Mouse (Mus musculus) 416B (cell line): ENCODE results near the gene Sp9.

Experiments used
- DNase-seq: peaks from one replicate; pipeline ENCODE4 v3.0.0; 2011; ENCODE audit warnings: low read depth

Sp9 gene

DNA sequence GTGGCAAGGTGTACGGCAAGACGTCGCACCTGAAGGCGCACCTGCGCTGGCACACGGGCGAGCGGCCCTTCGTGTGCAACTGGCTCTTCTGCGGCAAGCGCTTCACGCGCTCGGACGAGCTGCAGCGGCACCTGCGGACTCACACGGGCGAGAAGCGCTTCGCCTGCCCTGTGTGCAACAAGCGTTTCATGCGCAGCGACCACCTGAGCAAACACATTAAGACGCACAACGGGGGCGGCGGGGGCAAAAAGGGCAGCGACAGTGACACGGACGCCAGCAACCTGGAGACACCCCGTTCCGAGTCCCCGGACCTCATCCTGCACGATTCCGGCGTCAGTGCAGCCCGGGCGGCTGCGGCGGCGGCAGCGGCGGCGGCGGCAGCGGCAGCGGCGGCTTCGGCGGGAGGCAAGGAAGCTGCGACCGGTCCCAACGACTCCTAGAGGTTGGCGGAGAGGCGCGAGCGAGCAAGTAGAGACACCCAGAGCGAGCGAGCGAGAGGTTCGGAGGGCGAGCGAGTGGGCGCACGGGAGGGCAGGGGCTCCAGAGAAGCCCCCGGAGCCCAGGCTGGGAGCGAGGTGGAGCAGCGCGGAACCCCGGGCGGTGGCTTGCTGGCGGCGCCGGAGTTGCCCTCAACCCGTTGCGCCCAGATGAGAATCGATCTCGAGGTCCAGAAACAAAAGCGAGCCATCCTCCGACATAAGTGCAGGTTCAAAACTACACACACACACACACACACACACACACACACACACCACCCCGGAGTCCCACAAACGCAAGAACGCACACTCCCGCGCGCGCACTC is 2.6 kb downstream of the Sp9 start:
- no peak for DNase-seq

DNA sequence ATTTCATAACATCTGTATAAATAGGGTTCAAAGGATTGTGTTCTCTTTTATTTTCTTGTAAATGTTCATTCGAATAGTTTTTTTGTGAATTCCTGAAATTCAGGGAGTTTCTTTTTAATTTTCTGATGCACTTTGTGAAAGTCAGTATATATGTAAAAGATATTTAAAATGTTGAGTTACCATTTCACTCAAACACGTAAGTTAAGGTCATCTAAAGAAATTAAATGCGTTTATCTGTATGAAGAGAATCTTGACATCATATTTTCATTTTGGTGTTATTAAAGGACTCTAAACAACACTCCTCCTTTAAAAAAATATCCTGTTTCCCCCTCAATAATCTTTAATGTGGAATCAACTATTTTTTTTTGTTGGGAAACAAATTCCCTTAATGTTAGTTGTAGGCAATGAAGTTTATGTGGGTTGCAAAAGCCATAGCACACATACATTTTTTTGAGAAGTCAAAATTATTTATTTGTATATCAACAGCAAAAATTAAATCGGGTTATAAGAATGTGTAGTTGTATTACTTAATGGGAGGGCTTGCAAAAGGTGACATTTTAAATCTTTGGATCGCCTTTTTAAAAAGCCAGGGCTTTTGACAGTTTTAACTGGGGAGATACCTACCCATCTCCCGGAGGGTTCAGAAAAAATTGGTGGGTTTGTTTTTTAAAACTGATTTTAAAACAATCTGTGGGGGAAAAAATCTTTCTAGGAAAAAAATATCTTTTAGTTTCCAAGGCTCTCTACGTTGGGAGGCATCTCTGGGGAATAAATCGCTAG is 3.7 kb downstream of the Sp9 start:
- no peak for DNase-seq

DNA sequence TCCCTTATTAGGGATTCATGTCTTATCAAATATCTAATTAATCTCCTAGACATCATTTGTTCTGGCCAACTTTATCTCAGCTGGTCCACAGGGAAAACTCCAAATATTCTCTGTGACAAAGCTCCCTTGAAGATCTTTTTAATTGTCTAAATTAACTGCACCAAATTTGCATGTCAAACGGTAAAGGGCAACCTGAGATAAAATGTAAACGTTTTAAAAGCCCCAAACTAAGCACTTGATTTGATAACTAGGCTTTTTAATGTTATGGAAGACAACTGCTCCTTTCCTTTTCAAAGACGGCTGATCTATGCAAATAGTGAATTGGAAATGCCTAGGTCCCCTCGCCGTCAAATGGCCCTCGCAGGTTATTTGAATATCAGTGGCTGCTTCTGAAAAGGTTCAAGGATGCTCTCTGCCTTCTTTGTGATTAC is 4.4 kb downstream of the Sp9 start:
- DNase-seq = no peak

DNA sequence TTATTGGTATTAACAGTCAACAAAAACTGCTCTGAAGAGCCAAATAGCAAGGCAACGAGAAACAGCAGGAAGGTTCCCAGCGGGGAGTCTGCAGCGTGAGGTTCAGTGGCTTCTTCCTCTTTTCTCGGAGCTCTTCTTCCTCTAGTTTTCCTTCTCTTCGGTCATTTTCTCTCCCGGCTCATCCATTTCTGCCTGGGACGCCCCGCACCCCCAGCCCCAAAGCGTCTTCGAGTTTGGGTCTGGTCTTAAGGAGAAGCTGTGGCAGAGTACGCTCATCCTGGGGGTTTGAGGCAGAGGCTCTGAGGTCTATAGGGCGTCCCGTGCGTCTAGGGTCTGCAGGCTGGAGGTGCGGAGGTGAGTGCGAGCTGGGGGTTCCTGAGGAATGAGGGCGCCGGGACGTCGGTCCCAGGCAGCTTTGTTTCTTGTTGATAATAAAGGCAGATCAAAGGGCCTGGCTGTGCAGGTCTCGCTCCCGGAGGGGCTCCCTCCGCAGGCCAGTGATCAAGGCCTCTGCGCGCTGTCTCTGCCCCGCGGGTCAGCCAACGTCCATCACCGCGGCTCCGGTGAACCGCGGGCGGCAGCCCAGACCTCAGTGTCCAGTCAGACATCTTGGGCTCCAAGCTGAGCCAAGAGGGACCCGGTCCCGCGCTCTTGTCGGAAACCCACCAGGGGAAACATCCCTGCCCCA is 5.4 kb downstream of the Sp9 start:
- DNase-seq = peak; percentile 37

DNA sequence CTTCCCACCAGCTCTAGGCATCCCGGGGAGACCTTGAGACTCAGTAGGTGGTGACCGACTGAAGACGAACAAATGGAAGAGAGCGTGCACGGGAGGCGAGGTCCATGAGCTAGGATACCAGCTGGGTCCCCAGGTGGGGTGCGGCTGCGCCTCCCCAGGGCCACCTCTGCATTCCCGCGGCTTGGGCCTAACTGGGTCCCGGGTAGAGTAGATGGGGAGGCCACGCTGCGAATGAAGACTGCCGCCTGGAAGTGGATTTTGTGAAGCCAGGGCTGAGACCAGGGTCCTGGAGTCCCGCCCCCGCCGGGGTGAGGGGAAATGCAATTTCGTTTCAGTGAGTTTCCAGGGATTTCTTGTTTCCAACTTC is 6.0 kb downstream of the Sp9 start:
- no peak for DNase-seq

DNA sequence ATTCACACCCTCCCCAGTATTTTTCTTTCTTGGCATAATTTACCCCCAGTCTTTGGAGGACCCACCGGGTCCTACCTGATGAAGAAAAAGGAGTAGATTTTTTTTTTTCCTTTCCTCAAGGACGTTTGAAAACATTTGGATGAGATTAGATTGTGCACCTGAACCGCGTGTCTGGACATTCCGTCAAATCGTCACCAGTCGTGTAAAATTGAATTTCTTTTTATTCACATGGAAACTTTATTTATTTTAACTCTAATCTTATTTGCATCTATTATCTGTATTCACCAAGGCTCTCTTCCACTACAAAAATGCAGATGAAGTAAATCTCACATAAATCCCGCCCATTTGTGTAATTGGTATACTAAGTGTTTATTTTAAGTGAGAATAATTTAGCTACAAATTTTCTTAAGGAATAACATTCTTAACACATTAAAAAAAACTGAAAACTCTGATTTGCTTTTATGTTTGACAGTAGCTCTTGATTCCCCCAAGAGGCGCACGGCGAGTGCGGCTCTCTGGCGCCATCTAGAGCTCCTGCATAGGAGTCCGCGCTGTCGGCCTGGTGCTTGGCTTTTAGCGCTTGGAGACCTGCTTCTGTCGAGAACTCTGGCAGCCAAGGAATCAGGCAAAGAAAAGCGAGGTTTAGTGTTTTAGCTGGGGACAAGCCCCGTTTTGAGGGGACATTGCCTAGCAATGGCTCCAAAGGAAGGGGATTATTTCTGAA is 6.6 kb downstream of the Sp9 start:
- DNase-seq = peak; percentile 84

DNA sequence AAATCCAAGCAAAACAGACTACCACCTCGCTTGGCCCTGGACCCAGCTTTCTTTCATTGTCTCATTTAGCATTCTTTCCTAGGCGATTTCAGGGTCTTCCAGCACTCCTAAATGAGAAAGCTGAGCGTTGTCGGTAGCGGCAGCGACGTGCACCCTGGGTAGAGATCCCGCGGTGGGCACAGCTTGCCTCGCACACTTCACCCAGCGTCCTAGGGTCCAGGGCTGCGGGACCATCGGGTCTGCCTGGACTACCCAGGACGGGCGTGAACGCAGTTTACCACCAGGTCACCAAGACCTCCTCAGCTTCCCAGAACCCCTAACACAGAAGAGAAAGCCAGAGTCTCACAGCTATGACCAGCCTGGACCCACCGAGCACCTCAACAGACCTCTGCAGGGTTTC is 7.1 kb downstream of the Sp9 start:
- DNase-seq = no peak

DNA sequence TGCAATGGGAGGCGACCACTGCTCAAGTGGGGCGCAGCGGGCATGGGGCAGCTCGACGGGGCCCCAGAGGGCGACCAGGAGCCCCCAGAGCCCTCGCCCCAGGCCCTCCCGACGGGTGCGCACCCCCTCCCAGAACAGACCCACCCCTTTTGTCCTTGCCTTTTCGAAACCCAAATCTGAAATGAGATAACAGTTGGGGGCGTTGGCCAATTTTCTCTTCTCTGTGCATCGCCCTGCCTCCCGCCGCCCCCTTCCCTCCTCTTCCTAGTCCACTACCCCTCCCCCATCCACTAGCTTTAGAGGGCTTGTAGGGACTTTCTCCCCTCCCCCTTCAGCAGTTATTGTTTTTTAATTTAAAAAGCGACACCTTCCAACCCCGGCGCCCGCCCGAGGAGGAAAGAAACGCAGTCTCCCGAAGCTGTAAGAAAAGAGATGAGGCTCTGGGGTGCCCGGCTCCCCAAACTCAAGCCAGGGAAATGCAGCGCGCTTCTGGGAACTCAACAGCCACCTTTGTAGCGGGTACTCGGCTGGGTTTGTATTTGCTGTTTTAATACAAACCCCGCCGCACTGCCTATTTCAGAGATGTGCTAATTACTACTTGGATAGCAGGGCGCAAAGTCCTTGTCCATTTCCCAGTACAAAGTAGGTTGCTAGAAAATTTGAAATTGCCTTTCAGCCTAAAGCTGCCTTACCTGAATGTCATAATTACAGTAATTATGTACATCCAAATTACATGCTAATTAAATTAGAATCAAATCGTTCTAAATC is 7.7 kb downstream of the Sp9 start:
- no peak for DNase-seq

DNA sequence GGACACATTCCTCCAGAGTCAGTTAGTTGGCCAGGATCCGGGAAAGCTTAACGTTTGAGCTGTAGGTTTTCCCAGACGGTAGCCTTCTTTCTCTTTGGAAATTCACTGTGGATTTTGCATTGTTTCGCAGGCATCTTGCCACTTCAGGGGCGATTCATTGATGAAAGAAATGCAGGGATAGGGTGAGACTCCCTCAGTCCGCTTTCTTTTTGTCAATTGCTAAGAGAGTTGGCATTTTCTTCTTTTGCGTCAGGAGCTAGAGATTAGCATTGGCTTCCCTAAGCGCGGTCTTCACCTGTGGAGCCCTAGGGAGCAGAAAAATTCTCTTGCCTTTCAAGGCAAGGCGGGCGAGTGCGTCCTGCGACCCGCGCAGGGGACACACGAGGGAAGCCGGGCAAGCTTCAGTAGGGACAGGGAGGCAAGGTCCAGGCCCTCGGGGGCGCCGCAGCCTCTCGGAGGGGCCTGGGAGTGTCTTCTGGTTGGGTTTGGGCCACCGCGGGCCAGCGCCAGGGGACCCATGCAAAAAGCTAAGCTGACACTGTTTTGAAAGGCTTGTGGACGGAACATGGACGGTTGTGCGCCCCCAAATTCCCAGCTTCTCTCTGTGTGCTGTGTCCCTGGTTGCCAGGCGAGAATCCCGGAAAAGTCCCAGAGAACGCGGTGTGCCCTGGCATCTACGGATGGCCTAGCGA is 8.8 kb downstream of the Sp9 start:
- no peak for DNase-seq

DNA sequence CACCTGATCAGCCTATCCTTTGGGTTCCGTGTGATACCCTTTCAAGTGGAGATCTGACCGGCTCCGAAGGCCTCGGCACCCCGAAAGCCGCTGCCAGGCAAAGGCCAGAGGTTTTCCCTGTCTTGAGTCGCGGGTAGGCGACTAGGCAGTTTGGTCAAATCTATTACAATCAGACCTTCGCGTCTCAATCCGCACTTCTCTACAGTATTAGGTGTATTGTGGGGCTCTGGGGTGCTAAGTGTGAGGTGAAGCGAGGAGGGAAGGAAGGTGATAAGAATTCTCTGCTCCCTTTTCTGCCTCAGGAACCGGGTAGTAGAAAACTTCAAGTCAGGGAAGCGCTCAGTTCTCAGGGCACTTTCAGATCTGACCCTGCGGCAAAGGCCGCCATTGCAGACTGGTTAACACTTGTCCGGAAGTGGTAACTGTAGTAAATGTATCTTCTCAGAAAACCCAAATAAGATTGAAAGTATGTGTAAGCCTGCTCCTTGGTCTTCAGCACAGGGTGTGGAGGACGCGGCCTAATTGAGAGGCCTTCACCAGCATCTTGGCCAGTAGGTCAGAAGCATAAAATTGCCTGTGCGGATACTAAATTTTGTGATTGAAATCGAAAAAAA is 9.4 kb downstream of the Sp9 start:
- DNase-seq = no peak

DNA sequence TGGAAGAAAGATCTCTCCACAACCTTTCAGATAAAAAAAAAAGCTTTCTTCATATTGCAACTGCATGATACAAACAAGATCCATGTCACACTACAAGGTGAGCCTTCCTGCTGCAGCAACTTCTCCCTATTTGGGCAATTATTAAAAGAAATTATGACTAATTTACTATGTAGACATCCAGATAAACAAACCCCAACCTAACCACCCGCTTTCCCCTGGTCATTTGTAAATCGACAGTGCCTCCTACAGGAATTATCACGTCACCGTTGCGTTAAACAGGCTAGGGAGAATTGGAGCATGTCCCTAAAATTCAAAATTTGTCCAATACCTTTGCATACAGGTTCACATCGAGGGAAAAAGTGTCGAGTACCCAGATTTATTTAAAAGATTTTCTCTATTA is 10.0 kb downstream of the Sp9 start:
- DNase-seq = peak; percentile 62

DNA sequence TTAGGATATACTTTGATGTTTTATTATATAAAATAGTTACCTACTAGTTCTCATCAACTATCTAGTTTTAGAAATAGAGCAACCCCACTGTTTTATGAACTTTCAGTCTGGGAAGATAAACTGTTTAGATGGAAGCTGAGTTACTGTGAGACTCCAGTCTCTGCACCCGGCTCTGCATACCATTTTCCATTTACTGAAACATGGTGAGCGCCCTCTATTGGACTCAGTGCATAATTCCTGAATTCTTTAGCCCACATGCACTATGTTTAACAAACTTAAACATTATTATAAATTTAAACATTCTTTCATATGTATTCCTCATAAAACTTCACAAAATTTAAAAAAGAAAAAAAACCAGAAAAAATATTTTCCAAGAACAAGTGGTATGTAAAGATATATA is 13.9 kb downstream of the Sp9 start:
- DNase-seq = peak; percentile 65

DNA sequence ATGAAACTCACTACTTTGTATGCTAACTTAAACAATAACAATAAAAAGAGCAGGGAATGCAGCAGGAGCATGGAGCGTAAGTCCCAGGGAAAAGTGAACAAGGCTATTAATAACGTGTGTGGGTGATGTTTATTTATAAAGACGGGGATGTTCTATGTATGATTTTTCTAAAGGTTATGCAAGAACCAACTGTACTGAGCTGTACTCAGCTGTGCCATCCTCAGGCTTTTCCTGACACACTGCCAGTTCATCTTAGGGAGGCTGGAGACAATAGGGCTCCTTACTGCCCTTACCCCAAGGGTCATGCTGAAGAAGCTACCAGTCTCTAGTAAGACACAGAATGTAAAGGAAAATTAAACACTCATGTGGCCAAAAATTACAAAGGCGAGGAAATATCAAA is 19.4 kb downstream of the Sp9 start:
- DNase-seq = no peak

DNA sequence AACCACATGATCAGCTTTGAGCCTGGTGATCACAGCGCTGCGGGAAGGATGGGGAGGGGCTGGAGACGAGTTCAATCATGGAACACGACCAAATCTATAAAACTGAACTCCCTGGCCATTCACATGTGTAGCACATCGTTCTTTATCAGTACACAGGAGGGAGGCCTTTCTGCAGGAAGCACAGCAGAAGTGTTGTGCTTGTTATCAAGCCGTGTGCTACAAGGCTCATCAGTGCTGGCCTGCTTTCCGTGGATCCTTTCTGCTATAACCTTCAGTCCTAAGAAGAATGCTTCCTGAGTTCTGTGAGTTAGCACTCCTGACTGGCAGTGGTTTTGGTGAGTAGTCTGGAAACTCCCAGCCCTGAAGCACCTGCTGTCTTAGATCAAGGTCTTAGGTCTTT is 23.3 kb downstream of the Sp9 start:
- DNase-seq = no peak

DNA sequence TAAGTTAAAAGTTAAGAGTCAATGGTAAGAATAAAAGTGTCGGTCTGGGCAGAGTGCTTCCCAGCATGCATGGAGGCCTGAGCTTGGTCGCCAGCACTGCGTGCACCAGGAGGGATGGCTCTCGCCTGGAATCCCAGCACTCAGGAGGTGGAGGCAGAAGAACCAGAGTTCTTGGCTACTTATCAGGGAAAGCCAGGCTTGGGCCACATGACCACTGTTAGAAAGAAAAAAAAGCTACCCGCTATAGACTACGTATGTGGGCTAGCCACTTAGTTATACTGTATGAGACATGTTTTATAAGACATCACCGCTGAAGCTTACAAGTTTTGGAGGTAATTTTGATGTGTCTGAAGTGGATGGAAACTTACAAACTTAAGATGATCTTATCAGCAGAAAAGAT is 26.4 kb downstream of the Sp9 start:
- no peak for DNase-seq

DNA sequence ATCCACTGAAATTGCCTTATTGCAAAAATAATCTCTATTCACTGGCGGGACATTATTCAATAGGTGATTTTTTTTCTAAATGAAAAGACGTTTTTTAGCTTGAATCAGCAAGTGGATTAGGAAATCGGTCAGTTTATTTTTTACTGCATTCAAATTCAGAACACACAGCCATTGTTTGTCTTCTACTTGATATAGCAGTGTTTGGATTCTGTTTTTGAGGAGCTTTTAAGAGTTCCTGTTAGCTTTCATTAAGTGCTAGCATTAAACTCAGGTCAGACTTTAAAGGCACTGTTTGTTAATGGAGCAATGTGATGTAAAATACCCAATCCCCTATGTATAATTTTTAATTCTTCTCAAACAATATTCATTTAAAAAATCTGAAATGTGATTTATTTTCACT is 27.1 kb downstream of the Sp9 start:
- no peak for DNase-seq

DNA sequence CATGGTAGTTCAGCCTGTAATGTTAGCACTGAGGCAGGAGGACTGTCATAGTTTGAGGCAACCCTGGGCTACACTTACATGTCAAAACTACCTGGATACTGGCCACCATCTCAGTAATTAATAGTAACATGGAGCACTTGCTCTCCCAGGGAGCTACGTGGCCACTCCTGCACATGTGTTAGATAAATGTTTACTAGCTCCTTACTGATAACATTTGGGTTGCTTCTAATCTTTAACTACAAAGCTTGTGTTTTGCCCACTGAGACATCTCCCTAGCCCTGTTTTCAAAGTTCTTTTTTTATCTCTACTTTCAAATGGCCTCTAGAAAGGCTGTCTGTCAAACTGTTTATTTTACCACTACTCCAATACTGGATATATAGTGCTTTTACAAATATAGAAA is 30.3 kb downstream of the Sp9 start:
- DNase-seq = no peak

DNA sequence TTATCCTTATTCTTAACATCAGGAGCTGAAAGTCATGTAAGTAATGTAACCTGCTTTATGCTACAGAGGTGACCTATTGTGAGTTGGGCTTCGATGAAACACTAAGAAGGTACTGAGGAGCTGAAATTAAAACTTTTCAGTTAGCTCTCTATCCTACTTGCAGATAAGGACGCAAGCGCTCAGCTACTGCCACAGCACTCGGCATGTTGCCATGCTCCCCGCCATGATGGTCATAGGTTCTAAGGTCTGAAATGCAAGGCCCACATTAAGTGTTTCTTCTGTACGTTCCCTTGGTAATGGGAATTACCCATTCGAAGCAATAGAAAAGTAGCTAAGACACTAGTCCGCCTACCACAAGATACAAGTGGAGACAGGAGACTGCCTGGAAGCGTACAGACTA is 31.0 kb downstream of the Sp9 start:
- no peak for DNase-seq

DNA sequence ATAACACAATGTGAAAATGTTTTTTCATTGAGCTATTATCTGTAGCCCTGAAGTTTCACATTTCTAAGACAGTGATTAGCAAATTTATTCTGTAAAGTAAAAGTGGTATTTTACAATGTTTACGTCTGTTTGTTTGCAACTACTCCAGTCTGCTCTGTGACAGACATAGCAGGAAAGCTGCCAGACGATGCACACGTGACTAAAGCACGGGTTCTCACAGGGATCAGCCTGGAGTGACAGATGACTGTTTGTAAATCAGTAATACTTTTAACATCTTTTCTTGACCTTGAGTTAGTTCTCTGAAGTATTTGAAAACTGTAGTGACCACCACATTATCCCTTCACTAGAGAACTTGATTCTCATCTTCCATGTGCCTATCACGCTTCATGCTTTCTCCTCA is 32.8 kb downstream of the Sp9 start:
- DNase-seq = no peak

DNA sequence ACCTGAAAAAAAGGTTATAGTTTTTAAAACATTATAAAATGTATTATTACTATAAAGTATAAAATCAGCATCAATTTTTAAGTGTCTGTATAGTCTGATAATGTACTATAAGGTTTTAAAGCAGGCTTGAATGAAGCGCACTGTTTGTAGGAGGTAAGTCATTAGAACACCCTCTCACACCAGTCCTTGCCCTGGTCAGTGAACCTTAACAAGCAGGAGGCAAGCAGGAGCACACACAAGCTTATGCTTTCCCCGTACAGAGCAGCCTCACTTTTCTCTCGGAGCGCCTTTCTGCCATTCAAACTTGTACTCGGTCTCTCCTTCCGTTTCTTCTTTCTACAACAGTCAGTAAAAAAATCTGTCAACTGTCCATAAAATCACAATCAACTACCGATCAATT is 34.3 kb downstream of the Sp9 start:
- no peak for DNase-seq
